ENCODE assay signal across 31 mouse cellular contexts in the genomic region with DNA sequence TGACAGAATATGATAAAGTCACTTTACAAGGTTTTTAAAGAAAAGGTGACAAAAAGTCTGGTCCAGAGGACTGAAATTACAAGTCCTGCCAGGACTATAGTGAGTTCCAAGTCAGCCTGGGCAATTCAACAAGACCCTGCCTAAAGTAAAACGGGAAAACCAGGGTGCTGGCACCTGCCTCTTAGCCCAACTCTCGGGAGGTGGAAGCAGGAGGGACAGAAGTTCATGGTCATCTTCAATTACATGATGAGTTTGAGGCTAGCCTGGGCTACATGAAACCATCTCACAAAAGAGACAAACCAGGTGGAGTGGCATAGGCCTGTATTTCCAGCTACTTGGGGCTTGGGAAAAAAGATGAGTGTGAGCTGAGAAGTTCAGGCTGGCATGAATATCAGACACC. TPM values are rescaled to one million over a fixed set of nuclear protein-coding genes. Genes with fewer than 3 reads are reported as not detected.
"Had no signal": no experiment of that assay in that cellular context is flagged by ENCODE, and none has a peak within 500 bp of the region (broad histone marks: within the 10 kb centered on the region; RNA-seq: fewer than 3 reads in every experiment).

No protein-coding gene starts in this region.

- H3K9me3 ChIP-seq: embryonic facial prominence, embryonic 12.5 days; embryonic facial prominence, embryonic 13.5 days; embryonic facial prominence, embryonic 15.5 days; forebrain, embryonic 10.5 days; forebrain, embryonic 12.5 days; forebrain, embryonic 13.5 days; forebrain, embryonic 15.5 days had no signal

- H3K4me2 ChIP-seq: embryonic facial prominence, embryonic 12.5 days; embryonic facial prominence, embryonic 13.5 days; embryonic facial prominence, embryonic 15.5 days; forebrain, embryonic 12.5 days; forebrain, embryonic 13.5 days; forebrain, embryonic 15.5 days had no signal

- H3K4me3 ChIP-seq: embryonic facial prominence, embryonic 10.5 days; embryonic facial prominence, embryonic 12.5 days; embryonic facial prominence, embryonic 13.5 days; embryonic facial prominence, embryonic 15.5 days; erythroblast, embryonic 14.5 days; forebrain, embryonic 10.5 days; forebrain, embryonic 12.5 days; forebrain, embryonic 13.5 days; forebrain, embryonic 15.5 days; gastrocnemius, adult 2 months; heart, adult 2 months had no signal

- H3K9ac ChIP-seq: embryonic facial prominence, embryonic 12.5 days; embryonic facial prominence, embryonic 13.5 days; embryonic facial prominence, embryonic 15.5 days; forebrain, embryonic 12.5 days; forebrain, embryonic 13.5 days; forebrain, embryonic 15.5 days; forebrain, postnatal 0 days had no signal

- H3K27ac ChIP-seq: embryonic facial prominence, embryonic 10.5 days; embryonic facial prominence, embryonic 12.5 days; embryonic facial prominence, embryonic 13.5 days; embryonic facial prominence, embryonic 15.5 days; forebrain, embryonic 10.5 days; forebrain, embryonic 12.5 days; forebrain, embryonic 13.5 days; forebrain, embryonic 15.5 days; gastrocnemius, adult 2 months; heart, adult 2 months had no signal

- ATAC-seq: forebrain, embryonic 13.5 days; forebrain, embryonic 14.5 days; forebrain, embryonic 15.5 days; forebrain, embryonic 16.5 days; forebrain, postnatal 0 days had no signal

- DNase-seq: cerebellum, adult 8-10 months; cerebellum, adult 9-10 months; cerebellum, adult 9-11 months; cerebellum, postnatal 10 days; cerebellum, postnatal 14 days; cerebellum, postnatal 25 days; cerebellum, postnatal 36 days; embryo, embryonic 11 days; forebrain, postnatal 0 days; gastrocnemius, adult 2 months; gastrocnemius, postnatal 10 days; gastrocnemius, postnatal 14 days; gastrocnemius, postnatal 25 days; gastrocnemius, postnatal 36 days; heart, adult 18-20 months; heart, adult 2 months had no signal

- H3K4me1 ChIP-seq: embryonic facial prominence, embryonic 12.5 days had no signal

RNA-seq across cellular contexts. Expression of a gene that starts 3.3 kb away (rescaled TPM):
- total RNA-seq: gastrocnemius, adult 18-20 months; gastrocnemius, adult 2 months; gastrocnemius, adult 8-10 months; gastrocnemius, postnatal 25 days; gastrocnemius, postnatal 36 days; gastrocnemius, postnatal 4 days; heart, adult 2 months; heart, adult 8-10 months had no signal
- polyA plus RNA-seq: heart, adult 2 months had no signal
